Mouse (Mus musculus) hindbrain, embryonic 16.5 days (tissue): ENCODE data around the gene Sgca. TPM values are rescaled to one million over a fixed set of nuclear protein-coding genes. Genes with fewer than 3 reads are reported as not detected.
A peak's percentile ranks its signal among the peaks of the same experiment; 100 is the strongest.
"Not testable (repeated sequence)": the region's sequence is repeated elsewhere in the genome, so short reads cannot be mapped to it uniquely, and the experiment has no call there.

Experiments
- ATAC-seq: fragments of 200-750 bp; cut with Nextera tagmentation; 2 replicates; pipeline ENCODE4 v1.8.0; 2017; ENCODE audit warnings: moderate TSS enrichment, moderate library complexity
- H3K27ac ChIP-seq: fragments of 300-500 bp; sonication (generic); 2 replicates; pipeline ENCODE4 v1.5.1; 2014; ENCODE audit warnings: low read depth, mild to moderate bottlenecking, control low read depth, low read length, moderate library complexity
- H3K27me3 ChIP-seq: fragments of 300-500 bp; sonication (generic); replicated peaks from 2 replicates; pipeline ENCODE4 v1.6.1; 2014; ENCODE audit warnings: low read length; ENCODE audit not compliant: control insufficient read depth, insufficient read depth
- H3K36me3 ChIP-seq: fragments of 300-500 bp; sonication (generic); 2 replicates; pipeline ENCODE4 v1.6.1; 2014; ENCODE audit warnings: mild to moderate bottlenecking, low read length, moderate library complexity, mixed read lengths; ENCODE audit not compliant: control insufficient read depth, insufficient read depth
- H3K4me1 ChIP-seq: fragments of 300-500 bp; sonication (generic); 2 replicates; pipeline ENCODE4 v1.6.1; 2014; ENCODE audit warnings: low read depth, low read length; ENCODE audit not compliant: control insufficient read depth, insufficient read depth
- H3K4me2 ChIP-seq: fragments of 300-500 bp; sonication (generic); 2 replicates; pipeline ENCODE4 v1.6.1; 2014; ENCODE audit warnings: mild to moderate bottlenecking, low read length, control low read depth, moderate library complexity
- H3K4me3 ChIP-seq: fragments of 300-500 bp; sonication (generic); 2 replicates; pipeline ENCODE4 v1.5.1; 2014; ENCODE audit warnings: mild to moderate bottlenecking, low read length, control low read depth, moderate library complexity
- H3K9ac ChIP-seq: fragments of 300-500 bp; sonication (generic); 2 replicates; pipeline ENCODE4 v1.6.1; 2014; ENCODE audit warnings: low read depth, mild to moderate bottlenecking, control low read depth, low read length, moderate library complexity
- H3K9me3 ChIP-seq: fragments of 300-500 bp; sonication (generic); 2 replicates; pipeline ENCODE4 v1.6.1; 2014; ENCODE audit warnings: mild to moderate bottlenecking, low read length, moderate library complexity; ENCODE audit not compliant: control insufficient read depth
- WGBS: fragments of 180-500 bp; shearing (Covaris S2); extraction: QIAGEN DNeasy Blood & Tissue Kit; methylation state at CpG from one replicate; pipeline ENCODE4 v1.1.7; 2014; 5-methylcytosine and 5-hydroxymethylcytosine counted together
- polyA plus RNA-seq: library from polyadenylated mRNA; unstranded; fragments of >200 nt; fragmentation: Nextera tagmentation; extraction: Ambion mirVana; gene quantifications from 2 replicates; pipeline ENCODE4 v1.2.1, GENCODE M21; 2015

Sgca gene
- polyA plus RNA-seq, 1 experiment from 2014 or later = 0.24 TPM

DNA sequence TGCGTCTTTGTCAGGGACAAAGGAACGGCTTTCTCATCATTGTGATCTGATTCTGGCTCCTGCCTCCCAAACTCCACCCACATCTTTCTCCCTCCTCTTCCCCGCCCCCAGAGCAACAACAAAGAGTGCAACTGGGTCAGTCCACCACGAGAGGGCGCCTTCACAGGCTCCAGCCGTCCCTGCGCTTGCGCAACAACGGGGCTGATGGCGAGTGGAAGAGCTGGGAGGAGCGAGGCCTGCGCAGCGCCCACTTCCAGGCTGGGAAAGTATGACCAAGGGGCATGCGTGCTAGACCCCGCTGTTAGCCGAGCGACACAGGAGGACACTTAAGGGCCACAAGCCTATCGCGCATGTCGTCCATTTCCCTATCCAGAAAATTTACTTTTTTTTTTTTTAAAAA is 2.8 kb upstream of the Sgca start:
- Histone ChIP-seq H3K9me3 (no peaks in the 10 kb centered on the region), H3K4me1 (peaks cover 10% of the 10 kb centered on the region), H3K4me3 (peak overlapping the region; percentile 30), H3K9ac (peak overlapping the region; percentile 53), H3K27me3 (no peaks in the 10 kb centered on the region), H3K4me2 (peak overlapping the region; percentile 58), H3K36me3 (no peaks in the 10 kb centered on the region), H3K27ac (peak overlapping the region; percentile 82)
- WGBS = 0% methylated on average over 20 of the region's 20 CpGs
- ATAC-seq = peak; percentile 96

DNA sequence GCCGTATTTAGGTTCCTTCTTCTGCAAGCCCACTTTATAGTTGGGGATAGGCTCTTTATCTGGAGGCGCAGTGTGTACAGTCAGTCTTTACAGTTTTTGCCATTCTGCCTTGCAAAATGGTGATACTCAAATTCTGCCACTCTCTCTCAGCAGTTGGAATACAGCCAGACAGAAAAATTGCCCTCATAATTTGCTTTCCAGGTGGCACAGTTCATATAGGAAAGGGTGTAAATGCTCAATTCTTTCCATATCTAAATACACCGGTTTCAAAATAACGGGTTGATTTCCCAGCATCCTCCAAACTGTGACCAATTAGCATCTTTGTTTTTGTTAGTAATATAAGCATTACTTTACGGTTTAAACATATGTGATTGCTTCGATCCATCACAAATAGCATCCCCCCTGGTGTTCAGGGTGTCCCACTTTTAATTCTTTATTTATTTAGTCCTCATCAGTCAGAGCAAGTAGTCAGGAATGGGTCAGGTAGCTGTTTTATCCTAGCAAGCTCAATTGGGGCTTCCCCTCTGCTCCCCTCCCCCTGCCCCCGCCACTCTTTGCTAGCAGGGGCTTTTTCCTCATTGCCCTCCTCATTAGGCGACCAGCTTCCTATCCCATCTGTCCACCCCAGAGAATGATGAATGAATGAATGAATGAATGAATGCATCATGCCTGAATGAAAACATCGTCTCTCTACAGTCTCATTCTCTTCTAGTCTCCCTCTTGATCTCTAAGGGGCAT is 2.2 kb upstream of the Sgca start:
- H3K4me3 ChIP-seq = peak overlapping the region; percentile 23
- 30% methylated on average over 9 of the region's 9 CpGs for WGBS

DNA sequence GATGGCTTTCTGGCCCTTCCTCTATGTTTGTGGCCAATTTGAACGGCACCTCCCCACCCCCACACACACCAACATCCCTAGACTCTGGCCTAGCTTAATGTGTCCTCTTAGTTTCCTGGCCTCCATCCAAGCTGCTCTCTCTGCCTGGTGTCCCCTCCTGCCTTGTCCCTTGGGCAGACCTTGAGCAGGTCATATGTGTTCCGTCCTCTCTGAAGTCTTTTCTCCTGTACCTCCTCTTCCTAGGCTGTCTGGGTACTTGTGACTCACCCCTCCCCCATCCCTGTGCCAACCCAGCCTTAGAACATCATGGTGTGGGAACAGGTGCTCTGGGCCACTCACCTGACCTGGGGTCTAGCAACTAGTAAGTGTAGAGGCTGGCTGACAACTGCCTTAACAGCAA is 1.2 kb downstream of the Sgca start:
- ATAC-seq = no peak
- Histone ChIP-seq H3K36me3 (no peaks in the 10 kb centered on the region), H3K4me2 (no peak overlapping the region), H3K4me1 (peaks cover 10% of the 10 kb centered on the region), H3K27me3 (no peaks in the 10 kb centered on the region), H3K27ac (no peak overlapping the region), H3K4me3 (no peak overlapping the region), H3K9ac (no peak overlapping the region), H3K9me3 (no peaks in the 10 kb centered on the region)
- WGBS = 79% methylated on average over 2 of the region's 2 CpGs

More for the DNA sequence above, 2.2 kb upstream of the Sgca start:
- H3K4me2 ChIP-seq = peak overlapping the region; percentile 58
- no peaks in the 10 kb centered on the region for H3K27me3 ChIP-seq
- H3K9ac ChIP-seq = peak overlapping the region; percentile 53
- no peaks in the 10 kb centered on the region for H3K36me3 ChIP-seq
- H3K4me1 ChIP-seq = peaks cover 10% of the 10 kb centered on the region
- ATAC-seq = peak; percentile 40
- no peaks in the 10 kb centered on the region for H3K9me3 ChIP-seq
- H3K27ac ChIP-seq = peak overlapping the region; percentile 82

DNA sequence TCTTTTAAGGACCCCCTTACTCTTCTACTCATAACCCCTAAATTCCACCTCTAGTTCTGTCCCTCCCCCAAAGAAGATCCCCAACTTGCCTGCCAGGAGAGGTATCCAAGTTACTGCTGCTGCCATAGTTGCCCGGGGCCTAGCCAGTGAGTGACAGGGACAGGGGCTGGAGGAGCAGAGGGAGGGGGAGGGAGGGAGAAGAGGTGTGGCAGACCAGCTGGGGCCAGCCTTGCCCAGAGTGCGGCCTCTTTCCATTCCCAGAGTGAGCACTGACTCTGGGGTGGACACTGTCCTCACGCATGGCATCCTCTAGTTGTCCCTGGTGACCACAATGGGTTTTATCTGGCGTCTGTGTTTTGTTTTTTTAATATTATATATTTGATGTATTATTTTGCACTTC is 2.8 kb downstream of the Sgca start:
- no peak overlapping the region for H3K9ac ChIP-seq
- no peaks in the 10 kb centered on the region for H3K9me3 ChIP-seq
- H3K36me3 ChIP-seq = no peaks in the 10 kb centered on the region
- WGBS = 31% methylated on average over 4 of the region's 4 CpGs
- no peaks in the 10 kb centered on the region for H3K27me3 ChIP-seq
- H3K27ac ChIP-seq = no peak overlapping the region
- no peak for ATAC-seq
- no peak overlapping the region for H3K4me3 ChIP-seq
- H3K4me1 ChIP-seq = peaks cover 5% of the 10 kb centered on the region
- no peak overlapping the region for H3K4me2 ChIP-seq

DNA sequence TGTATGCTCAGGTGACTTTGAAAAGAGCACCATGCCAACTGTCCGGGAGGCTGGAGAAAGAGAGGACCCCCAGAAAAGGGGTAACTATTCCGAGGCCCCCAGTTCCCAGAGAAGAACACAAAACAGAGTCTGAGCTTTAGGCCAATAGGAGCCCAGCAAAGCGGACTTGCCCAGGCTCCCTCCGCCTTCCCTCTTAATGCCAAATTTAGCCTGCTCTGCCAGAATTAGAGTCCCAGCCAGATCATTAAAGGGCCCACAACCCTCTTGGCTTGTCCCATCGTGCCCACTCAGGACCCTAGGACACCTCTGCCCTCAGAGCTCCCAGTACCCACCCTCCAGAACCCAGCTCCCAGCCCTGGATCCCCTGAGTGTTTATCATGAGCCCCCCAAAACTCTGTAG is 3.2 kb downstream of the Sgca start:
- Histone ChIP-seq H3K27me3 (no peaks in the 10 kb centered on the region), H3K36me3 (no peaks in the 10 kb centered on the region), H3K4me2 (no peak overlapping the region), H3K4me3 (no peak overlapping the region), H3K9me3 (no peaks in the 10 kb centered on the region), H3K4me1 (peaks cover 1% of the 10 kb centered on the region), H3K9ac (no peak overlapping the region), H3K27ac (no peak overlapping the region)
- 65% methylated on average over 5 of the region's 5 CpGs for WGBS
- no peak for ATAC-seq

DNA sequence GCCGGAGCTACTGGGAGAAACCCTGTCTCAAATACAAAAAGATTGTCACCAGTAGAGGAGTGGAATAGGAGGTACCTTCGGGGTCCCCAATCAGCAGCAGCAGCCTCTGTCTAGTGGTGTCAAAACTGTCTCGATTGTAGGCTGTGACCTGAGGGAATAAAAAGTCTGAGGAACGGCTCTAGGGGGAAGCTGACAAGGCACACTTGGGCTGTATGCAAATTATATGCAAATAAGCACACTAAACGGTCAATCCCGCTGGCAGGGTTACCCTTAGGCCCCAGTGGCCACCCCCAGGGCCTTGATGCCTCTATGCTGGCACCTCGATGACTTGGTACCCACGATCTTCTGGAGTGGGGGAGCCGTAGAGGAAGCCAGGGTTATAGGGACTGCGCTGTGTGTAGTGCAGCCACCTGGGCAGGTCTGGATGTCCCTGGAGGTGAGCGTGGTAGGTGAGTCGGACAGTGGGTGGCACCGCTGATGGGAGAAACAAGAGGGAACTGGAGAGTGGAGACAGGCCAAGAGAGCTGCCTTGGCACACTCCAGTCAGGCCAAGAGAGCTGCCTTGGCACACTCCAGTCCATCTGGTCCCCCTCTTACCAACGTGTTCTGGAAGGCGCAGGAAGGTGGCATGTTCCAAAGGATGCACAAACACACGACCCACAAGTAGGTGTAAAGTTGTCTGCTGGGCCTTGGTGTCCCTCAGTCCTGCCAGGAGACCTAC is 4.1 kb downstream of the Sgca start:
- Histone ChIP-seq H3K4me2 (no peak overlapping the region), H3K9me3 (no peaks in the 10 kb centered on the region), H3K27ac (no peak overlapping the region), H3K27me3 (no peaks in the 10 kb centered on the region), H3K36me3 (no peaks in the 10 kb centered on the region), H3K4me3 (no peak overlapping the region), H3K4me1 (no peaks in the 10 kb centered on the region; the same call in 1 of the 2 replicates), H3K9ac (no peak overlapping the region; the same call in 1 of the 2 replicates)
- WGBS = 53% methylated on average over 16 of the region's 16 CpGs
- ATAC-seq = no peak

DNA sequence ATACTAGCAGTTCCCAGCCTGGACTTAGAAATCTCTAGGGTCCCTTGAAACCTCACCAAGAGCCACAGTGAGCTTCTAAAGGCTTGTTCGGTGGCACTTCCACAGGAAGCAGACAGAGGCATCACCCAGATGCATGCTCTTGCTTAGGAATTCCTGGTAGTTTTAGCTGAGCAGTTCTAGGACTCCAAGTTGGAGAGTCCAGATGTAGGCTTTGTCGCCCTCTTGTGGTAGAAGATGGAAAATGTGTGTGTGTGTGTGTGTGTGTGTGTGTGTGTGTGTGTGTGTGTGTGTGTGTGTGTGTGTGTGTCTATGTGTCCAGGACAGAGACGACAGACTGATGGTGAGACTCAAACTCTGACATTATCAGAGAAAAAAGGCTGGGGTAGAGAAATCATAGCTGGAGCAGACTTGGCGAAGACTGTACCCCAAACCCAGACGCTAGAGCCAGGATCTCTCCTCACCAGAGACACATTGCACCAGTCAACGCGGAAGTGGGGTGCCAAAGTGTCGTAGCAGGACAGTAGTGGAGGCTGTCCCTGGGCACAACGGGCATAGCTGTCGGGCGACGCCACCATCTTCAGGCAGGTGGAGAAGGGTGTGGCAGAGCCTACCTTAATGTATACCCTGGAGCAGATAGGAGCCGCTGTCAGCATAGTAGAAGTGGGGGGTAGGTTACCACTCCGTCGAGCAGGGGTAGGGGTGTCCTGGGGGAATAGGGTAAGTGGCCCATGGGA is 5.8 kb downstream of the Sgca start:
- WGBS = 64% methylated on average over 15 of the region's 15 CpGs

DNA sequence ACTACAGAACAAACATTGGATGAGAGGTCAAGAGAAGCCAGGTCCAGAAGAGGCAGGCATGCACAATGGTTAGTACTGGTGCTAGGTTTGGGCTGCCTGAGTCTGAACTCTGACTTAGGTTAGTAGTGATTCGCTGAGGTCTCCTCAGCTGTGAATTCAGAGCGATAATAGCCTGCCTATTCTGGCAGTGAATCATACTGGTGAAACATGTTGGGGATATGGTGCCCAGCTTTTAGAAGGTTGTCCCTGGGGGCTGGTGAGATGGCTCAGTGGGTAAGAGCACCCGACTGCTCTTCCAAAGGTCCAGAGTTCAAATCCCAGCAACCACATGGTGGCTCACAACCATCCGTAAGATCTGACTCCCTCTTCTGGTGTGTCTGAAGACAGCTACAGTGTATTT is 6.4 kb downstream of the Sgca start:
- H3K4me3 ChIP-seq, H3K27ac ChIP-seq, H3K9ac ChIP-seq, H3K36me3 ChIP-seq, H3K27me3 ChIP-seq, ATAC-seq, H3K4me1 ChIP-seq, H3K4me2 ChIP-seq, H3K9me3 ChIP-seq: not testable (repeated sequence)
- 93% methylated on average over 4 of the region's 4 CpGs for WGBS

More for the DNA sequence above, 5.8 kb downstream of the Sgca start:
- Histone ChIP-seq H3K4me3 (no peak overlapping the region), H3K9ac (no peak overlapping the region), H3K4me1 (no peaks in the 10 kb centered on the region; the same call in 1 of the 2 replicates), H3K27ac (no peak overlapping the region), H3K27me3 (no peaks in the 10 kb centered on the region), H3K9me3 (no peaks in the 10 kb centered on the region), H3K36me3 (no peaks in the 10 kb centered on the region), H3K4me2 (no peak overlapping the region)
- ATAC-seq = peak; percentile 73; the same call in 1 of the 2 replicates

DNA sequence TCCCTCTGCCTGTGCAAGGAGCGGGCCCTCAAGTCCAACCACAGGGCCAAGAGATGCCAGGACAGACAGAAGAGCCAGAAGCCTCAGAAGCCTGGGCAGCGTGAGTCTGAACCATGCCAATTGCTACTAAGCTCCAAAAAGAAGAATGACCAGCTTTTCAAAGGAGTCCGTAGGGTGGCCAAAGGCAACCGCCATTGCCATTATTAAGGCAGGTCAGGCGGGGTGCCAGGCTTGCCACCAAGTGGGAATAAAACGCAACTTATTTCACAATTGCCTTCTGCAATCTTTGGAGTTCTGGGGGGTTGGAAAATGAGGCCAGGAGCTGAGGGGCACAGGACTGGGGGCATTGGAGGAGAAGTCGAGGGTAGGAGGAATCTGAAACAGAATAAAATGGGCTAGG is 7.9 kb downstream of the Sgca start:
- WGBS = 61% methylated on average over 7 of the region's 7 CpGs

More for the DNA sequence above, 7.9 kb downstream of the Sgca start:
- Histone ChIP-seq H3K36me3 (no peaks in the 10 kb centered on the region), H3K9me3 (no peaks in the 10 kb centered on the region), H3K4me3 (no peak overlapping the region), H3K9ac (no peak overlapping the region), H3K4me1 (no peaks in the 10 kb centered on the region; the same call in 1 of the 2 replicates), H3K27me3 (no peaks in the 10 kb centered on the region), H3K27ac (no peak overlapping the region), H3K4me2 (no peak overlapping the region)
- ATAC-seq = no peak
